Mouse (Mus musculus): ENCODE data around the gene Gm49450. TPM values are rescaled to one million over a fixed set of nuclear protein-coding genes. Genes with fewer than 3 reads are reported as not detected.

The Gm49450 gene
- polyA plus RNA-seq, 1 experiment = 0.22 TPM

DNA sequence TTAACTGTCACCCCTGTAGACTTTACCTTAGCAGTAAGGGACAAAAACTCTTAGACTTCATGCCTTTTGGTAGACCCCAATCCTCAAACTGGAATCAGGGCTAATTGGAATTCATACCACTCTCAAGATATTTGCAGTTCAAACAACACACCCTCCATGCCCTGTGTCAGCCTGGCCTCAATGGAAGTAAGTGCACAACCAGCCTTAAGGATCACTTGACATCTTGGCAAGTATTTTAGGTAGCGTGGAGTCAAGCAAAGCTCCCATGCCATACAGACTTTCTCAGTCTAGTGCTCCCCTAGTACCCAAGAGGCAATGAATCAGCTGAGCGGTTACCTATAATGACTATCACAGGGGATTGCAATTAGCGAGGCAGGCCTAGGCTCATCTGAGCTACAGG lies 22.4 kb downstream of the Gm49450 start:
- Histone ChIP-seq H3K79me3 (ENCODE audit: low read depth) (peaks cover 24% of the 10 kb centered on the region), H3K4me3 (ENCODE audit: insufficient read depth, poor library complexity, severe bottlenecking) (no peak overlapping the region)

DNA sequence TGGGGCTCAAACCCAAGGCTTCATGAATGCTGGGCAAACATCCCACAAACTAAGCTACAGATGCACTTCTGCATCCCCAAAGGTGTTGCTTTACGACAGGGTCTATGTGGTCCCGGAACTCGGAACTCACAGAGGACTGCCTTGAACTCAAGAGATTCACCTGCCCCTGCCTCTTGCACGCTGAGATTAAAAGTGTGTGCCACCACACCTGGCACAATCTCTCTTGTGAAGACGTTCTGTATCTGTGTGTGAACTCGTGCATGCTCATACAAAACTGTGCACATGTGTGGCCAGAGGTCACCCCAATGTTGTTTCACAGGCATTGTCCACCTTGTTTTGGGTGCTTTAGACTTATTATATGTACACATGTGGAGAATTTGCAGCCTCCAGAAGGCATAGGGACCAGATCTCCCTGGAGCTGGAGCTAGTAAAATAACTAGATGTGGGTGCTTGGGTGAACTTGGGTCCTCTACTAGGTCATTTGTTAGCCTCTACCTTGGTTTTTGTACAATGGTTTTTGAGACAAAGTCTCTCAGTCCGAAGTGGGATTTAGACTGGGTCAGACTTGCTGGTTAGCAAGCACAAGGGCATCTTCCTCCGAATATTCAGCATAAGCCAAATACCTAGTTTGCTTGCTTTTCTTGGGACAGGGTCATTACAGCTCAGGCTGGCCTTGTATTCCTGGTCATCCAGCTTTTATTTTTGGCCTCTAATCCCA lies 23.2 kb downstream of the Gm49450 start:
- Histone ChIP-seq H3K79me2 (ENCODE audit: control insufficient read depth, insufficient read depth) (peaks cover 46% of the 10 kb centered on the region), H3K36me3 (ENCODE audit: control insufficient read depth, insufficient read depth) (peaks cover 19% of the 10 kb centered on the region), H3ac (ENCODE audit: control insufficient read depth, insufficient read length, low read depth) (no peak overlapping the region), H3K4me3 (ENCODE audit: insufficient read depth, poor library complexity, severe bottlenecking) (no peak overlapping the region), H3K27me3 (ENCODE audit: control insufficient read depth, insufficient read depth, insufficient read length) (no peaks in the 10 kb centered on the region), H3K79me3 (ENCODE audit: low read depth) (peaks cover 24% of the 10 kb centered on the region)
- TF ChIP-seq MAX (IDR thresholded peaks at IDR 0.05) (peak; percentile 5), FOSL1 (IDR thresholded peaks at IDR 0.05; ENCODE audit: insufficient read depth, low read length, poor library complexity, severe bottlenecking) (no peak)

More for the DNA sequence above, 22.4 kb downstream of the Gm49450 start:
- Histone ChIP-seq H3ac (ENCODE audit: control insufficient read depth, insufficient read length, low read depth) (peak overlapping the region; percentile 0), H3K79me2 (ENCODE audit: control insufficient read depth, insufficient read depth) (peaks cover 46% of the 10 kb centered on the region), H3K27me3 (ENCODE audit: control insufficient read depth, insufficient read depth, insufficient read length) (no peaks in the 10 kb centered on the region), H3K36me3 (ENCODE audit: control insufficient read depth, insufficient read depth) (peaks cover 19% of the 10 kb centered on the region)
- TF ChIP-seq MYOD1 (IDR thresholded peaks at IDR 0.05; ENCODE audit: control insufficient read depth, insufficient read length, low read depth) (no peak), USF1 (IDR thresholded peaks at IDR 0.05; ENCODE audit: low read depth) (no peak), MAX (IDR thresholded peaks at IDR 0.05) (no peak), MYOG (IDR thresholded peaks at IDR 0.05; ENCODE audit: control insufficient read depth, extremely low read depth, insufficient read length) (no peak), FOSL1 (IDR thresholded peaks at IDR 0.05; ENCODE audit: insufficient read depth, low read length, poor library complexity, severe bottlenecking) (no peak), CEBPB (IDR thresholded peaks at IDR 0.05; ENCODE audit: low read depth) (no peak), CTCF (IDR thresholded peaks at IDR 0.05; ENCODE audit: control insufficient read depth, insufficient read depth, insufficient read length) (no peak)

- no peak overlapping the region for H3ac ChIP-seq (ENCODE audit: control insufficient read depth, insufficient read length, low read depth)
- H3K36me3 ChIP-seq (ENCODE audit: control insufficient read depth, insufficient read depth) = peaks cover 19% of the 10 kb centered on the region
- peaks cover 31% of the 10 kb centered on the region for H3K79me2 ChIP-seq (ENCODE audit: control insufficient read depth, insufficient read depth)
- H3K79me3 ChIP-seq (ENCODE audit: low read depth) = peaks cover 15% of the 10 kb centered on the region
- no peaks in the 10 kb centered on the region for H3K27me3 ChIP-seq (ENCODE audit: control insufficient read depth, insufficient read depth, insufficient read length)
- H3K4me3 ChIP-seq (ENCODE audit: insufficient read depth, poor library complexity, severe bottlenecking) = no peak overlapping the region
- TF ChIP-seq MYOD1 (IDR thresholded peaks at IDR 0.05; ENCODE audit: control insufficient read depth, insufficient read length, low read depth) (no peak), MAX (IDR thresholded peaks at IDR 0.05) (no peak), USF1 (IDR thresholded peaks at IDR 0.05; ENCODE audit: low read depth) (no peak), CTCF (IDR thresholded peaks at IDR 0.05; ENCODE audit: control insufficient read depth, insufficient read depth, insufficient read length) (peak; percentile 68), FOSL1 (IDR thresholded peaks at IDR 0.05; ENCODE audit: insufficient read depth, low read length, poor library complexity, severe bottlenecking) (no peak), MYOG (IDR thresholded peaks at IDR 0.05; ENCODE audit: control insufficient read depth, extremely low read depth, insufficient read length) (no peak), CEBPB (IDR thresholded peaks at IDR 0.05; ENCODE audit: low read depth) (peak; percentile 19)
Measured at GRCm38 (mm10) chr15:98928598-98929240, 24.6 kb downstream of the Gm49450 start.

- Histone ChIP-seq H3K4me3 (ENCODE audit: insufficient read depth, poor library complexity, severe bottlenecking) (no peak overlapping the region), H3K79me3 (ENCODE audit: low read depth) (peaks cover 7% of the 10 kb centered on the region), H3K79me2 (ENCODE audit: control insufficient read depth, insufficient read depth) (peaks cover 20% of the 10 kb centered on the region), H3K27me3 (ENCODE audit: control insufficient read depth, insufficient read depth, insufficient read length) (no peaks in the 10 kb centered on the region), H3K36me3 (ENCODE audit: control insufficient read depth, insufficient read depth) (peaks cover 11% of the 10 kb centered on the region), H3ac (ENCODE audit: control insufficient read depth, insufficient read length, low read depth) (no peak overlapping the region)
- TF ChIP-seq MYOD1 (IDR thresholded peaks at IDR 0.05; ENCODE audit: control insufficient read depth, insufficient read length, low read depth) (no peak), CTCF (IDR thresholded peaks at IDR 0.05; ENCODE audit: control insufficient read depth, insufficient read depth, insufficient read length) (no peak), USF1 (IDR thresholded peaks at IDR 0.05; ENCODE audit: low read depth) (no peak), CEBPB (IDR thresholded peaks at IDR 0.05; ENCODE audit: low read depth) (no peak), MAX (IDR thresholded peaks at IDR 0.05) (no peak)
Measured at GRCm38 (mm10) chr15:98927566-98927965, 25.8 kb downstream of the Gm49450 start.

- no peaks in the 10 kb centered on the region for H3K27me3 ChIP-seq (ENCODE audit: control insufficient read depth, insufficient read depth, insufficient read length)
- H3K36me3 ChIP-seq (ENCODE audit: control insufficient read depth, insufficient read depth) = no peaks in the 10 kb centered on the region
- no peak overlapping the region for H3K4me3 ChIP-seq (ENCODE audit: insufficient read depth, poor library complexity, severe bottlenecking)
- no peak overlapping the region for H3ac ChIP-seq (ENCODE audit: control insufficient read depth, insufficient read length, low read depth)
- TF ChIP-seq CTCF (IDR thresholded peaks at IDR 0.05; ENCODE audit: control insufficient read depth, insufficient read depth, insufficient read length) (no peak), MYOD1 (IDR thresholded peaks at IDR 0.05; ENCODE audit: control insufficient read depth, insufficient read length, low read depth) (no peak), MAX (IDR thresholded peaks at IDR 0.05) (no peak), FOSL1 (IDR thresholded peaks at IDR 0.05; ENCODE audit: insufficient read depth, low read length, poor library complexity, severe bottlenecking) (no peak), CEBPB (IDR thresholded peaks at IDR 0.05; ENCODE audit: low read depth) (no peak), MYOG (IDR thresholded peaks at IDR 0.05; ENCODE audit: control insufficient read depth, extremely low read depth, insufficient read length) (no peak), USF1 (IDR thresholded peaks at IDR 0.05; ENCODE audit: low read depth) (no peak)
- no peaks in the 10 kb centered on the region for H3K79me2 ChIP-seq (ENCODE audit: control insufficient read depth, insufficient read depth)
- H3K79me3 ChIP-seq (ENCODE audit: low read depth) = no peaks in the 10 kb centered on the region
Measured at GRCm38 (mm10) chr15:98924682-98925081, 28.7 kb downstream of the Gm49450 start.
